Mouse (Mus musculus): ENCODE results near the gene Gm17364. TPM values are rescaled to one million over a fixed set of nuclear protein-coding genes. Genes with fewer than 3 reads are reported as not detected.

Gene Gm17364
- not detected in 2 replicates for polyA plus RNA-seq (2015; fragmentation: Nextera tagmentation; extraction: Ambion mirVana)

GRCm38 (mm10) chr13:41273927-41274650 is at the start of gene Gm17364:
Gm17364 (minus strand) TSS chr13:41273977.
- no peak within 1 kb of the TSS for H3K9ac ChIP-seq (replicated peaks)
- ATAC-seq = no peak
- no peaks in the 10 kb centered on the region for H3K4me1 ChIP-seq (replicated peaks)
- H3K4me3 ChIP-seq (replicated peaks) = no peak within 1 kb of the TSS
- no peak within 1 kb of the TSS for H3K4me2 ChIP-seq (replicated peaks)
- WGBS = 96% methylated on average over 10 of the region's 10 CpGs
- no peak within 1 kb of the TSS for H3K27ac ChIP-seq
- H3K36me3 ChIP-seq = peaks cover 12% of the 10 kb centered on the region
- no peaks in the 10 kb centered on the region for H3K9me3 ChIP-seq
- H3K27me3 ChIP-seq = no peaks in the 10 kb centered on the region

- H3K4me3 ChIP-seq (replicated peaks) = no peak overlapping the region
- H3K27me3 ChIP-seq = no peaks in the 10 kb centered on the region
- peaks cover 13% of the 10 kb centered on the region for H3K4me1 ChIP-seq (replicated peaks)
- H3K27ac ChIP-seq = peak overlapping the region; percentile 35
- no peak overlapping the region for H3K4me2 ChIP-seq (replicated peaks)
- no peak for ATAC-seq
- no peak overlapping the region for H3K9ac ChIP-seq (replicated peaks)
- 85% methylated on average over 3 of the region's 3 CpGs for WGBS
- no peaks in the 10 kb centered on the region for H3K9me3 ChIP-seq
- peaks cover 10% of the 10 kb centered on the region for H3K36me3 ChIP-seq
These were observed 47.7 kb upstream of the Gm17364 start for GRCm38 (mm10) chr13:41321433-41321832.

DNA sequence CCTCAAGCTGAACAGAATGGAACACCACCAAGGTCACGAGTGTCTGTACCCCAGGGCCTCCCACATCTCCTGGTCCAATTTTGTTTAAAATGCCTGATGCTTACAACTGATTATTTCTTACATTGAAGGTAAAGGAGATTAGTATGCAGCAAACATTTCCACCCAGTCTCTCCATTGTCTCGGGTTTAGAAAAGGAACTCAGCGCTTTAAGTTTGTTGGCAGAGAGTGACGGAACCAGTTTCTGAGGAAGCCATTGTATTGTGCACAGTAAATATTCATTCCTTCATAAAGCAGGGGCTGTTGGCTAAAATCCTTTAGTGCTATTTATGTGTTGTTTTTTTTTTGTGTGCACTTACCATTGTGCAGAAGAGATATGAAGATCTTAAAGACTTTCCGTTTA is 47.0 kb upstream of the Gm17364 start:
- whole genome bisulfite sequencing = 31% methylated on average over 5 of the region's 5 CpGs
- no peak for ATAC-seq
- Histone ChIP-seq H3K4me3 (replicated peaks) (no peak overlapping the region), H3K36me3 (peaks cover 17% of the 10 kb centered on the region), H3K27ac (no peak overlapping the region), H3K27me3 (no peaks in the 10 kb centered on the region), H3K4me2 (replicated peaks) (no peak overlapping the region), H3K9ac (replicated peaks) (no peak overlapping the region), H3K4me1 (replicated peaks) (peaks cover 13% of the 10 kb centered on the region), H3K9me3 (no peaks in the 10 kb centered on the region)

- Histone ChIP-seq H3K4me2 (replicated peaks) (no peak overlapping the region), H3K9me3 (no peaks in the 10 kb centered on the region), H3K4me1 (replicated peaks) (peaks cover 9% of the 10 kb centered on the region; the same call in 1 of the 2 replicates), H3K27me3 (no peaks in the 10 kb centered on the region), H3K9ac (replicated peaks) (no peak overlapping the region), H3K36me3 (no peaks in the 10 kb centered on the region), H3K27ac (no peak overlapping the region), H3K4me3 (replicated peaks) (no peak overlapping the region)
- ATAC-seq = no peak
- WGBS = 65% methylated on average over 10 of the region's 10 CpGs
These were observed 28.9 kb upstream of the Gm17364 start for GRCm38 (mm10) chr13:41302716-41303115.

- no peaks in the 10 kb centered on the region for H3K27me3 ChIP-seq
- peaks cover 17% of the 10 kb centered on the region for H3K4me1 ChIP-seq (replicated peaks)
- ATAC-seq = no peak
- WGBS = 71% methylated on average over 4 of the region's 4 CpGs
- H3K9ac ChIP-seq (replicated peaks) = no peak overlapping the region
- H3K36me3 ChIP-seq = no peaks in the 10 kb centered on the region
- no peak overlapping the region for H3K4me2 ChIP-seq (replicated peaks)
- no peak overlapping the region for H3K4me3 ChIP-seq (replicated peaks)
- H3K27ac ChIP-seq = no peak overlapping the region
- no peaks in the 10 kb centered on the region for H3K9me3 ChIP-seq
These were observed 26.3 kb upstream of the Gm17364 start for GRCm38 (mm10) chr13:41300037-41300436.

GRCm38 (mm10) chr13:41298996-41299395 is 25.2 kb upstream of the Gm17364 start:
- 30% methylated on average over 5 of the region's 5 CpGs for WGBS
- H3K27me3 ChIP-seq = no peaks in the 10 kb centered on the region
- no peaks in the 10 kb centered on the region for H3K36me3 ChIP-seq
- H3K4me2 ChIP-seq (replicated peaks) = no peak overlapping the region
- no peak overlapping the region for H3K9ac ChIP-seq (replicated peaks)
- H3K9me3 ChIP-seq = no peaks in the 10 kb centered on the region
- peaks cover 17% of the 10 kb centered on the region for H3K4me1 ChIP-seq (replicated peaks)
- ATAC-seq = no peak
- no peak overlapping the region for H3K27ac ChIP-seq
- H3K4me3 ChIP-seq (replicated peaks) = no peak overlapping the region

DNA sequence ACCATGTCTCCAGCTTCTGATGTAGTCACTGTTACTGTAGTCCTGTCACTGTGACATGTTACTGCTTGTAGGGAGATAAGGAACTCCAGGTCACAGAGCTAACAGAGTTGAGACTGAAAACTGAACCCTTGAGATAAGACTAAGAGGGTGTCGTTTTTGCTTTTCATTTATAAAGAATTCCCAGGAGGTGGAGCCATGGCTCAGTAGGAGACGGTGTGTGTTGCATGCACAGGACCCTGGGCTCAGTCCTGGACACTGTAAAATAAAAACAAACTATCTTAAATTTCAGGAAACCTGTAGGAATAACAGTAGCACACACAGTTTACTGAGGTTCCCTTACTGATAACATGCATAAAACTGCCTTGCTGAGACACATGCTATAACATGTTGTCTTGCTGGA is 24.8 kb upstream of the Gm17364 start:
- no peak overlapping the region for H3K9ac ChIP-seq (replicated peaks)
- peaks cover 17% of the 10 kb centered on the region for H3K4me1 ChIP-seq (replicated peaks)
- WGBS = 49% methylated on average over 2 of the region's 2 CpGs
- H3K27me3 ChIP-seq = no peaks in the 10 kb centered on the region
- H3K4me3 ChIP-seq (replicated peaks) = no peak overlapping the region
- no peak overlapping the region for H3K4me2 ChIP-seq (replicated peaks)
- H3K9me3 ChIP-seq = no peaks in the 10 kb centered on the region
- H3K27ac ChIP-seq = no peak overlapping the region
- no peaks in the 10 kb centered on the region for H3K36me3 ChIP-seq
- ATAC-seq = no peak

DNA sequence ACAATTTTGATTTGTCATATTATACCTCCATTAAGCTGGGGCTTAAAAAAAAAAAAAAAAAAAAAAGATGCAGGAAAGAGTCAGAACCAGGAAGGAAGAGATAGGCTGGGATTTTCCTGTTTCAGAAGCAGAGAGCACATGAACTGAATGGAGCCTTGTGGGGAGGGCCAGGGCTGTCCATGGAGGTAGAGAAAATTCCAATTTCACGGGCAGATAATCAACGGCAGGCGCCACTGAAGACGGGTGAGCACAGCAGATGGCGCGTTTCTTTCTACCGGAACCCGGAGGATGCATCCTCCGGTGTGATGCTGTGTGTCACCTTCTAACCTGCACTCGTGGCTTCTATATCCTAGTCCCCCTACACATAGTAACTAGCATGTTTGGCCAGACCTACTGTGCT is 22.6 kb upstream of the Gm17364 start:
- Histone ChIP-seq H3K9ac (replicated peaks) (no peak overlapping the region), H3K4me1 (replicated peaks) (peaks cover 17% of the 10 kb centered on the region), H3K4me3 (replicated peaks) (no peak overlapping the region), H3K27ac (no peak overlapping the region), H3K36me3 (no peaks in the 10 kb centered on the region), H3K9me3 (no peaks in the 10 kb centered on the region), H3K4me2 (replicated peaks) (no peak overlapping the region), H3K27me3 (no peaks in the 10 kb centered on the region)
- 54% methylated on average over 10 of the region's 10 CpGs for WGBS
- peak; percentile 53; the same call in 1 of the 2 replicates for ATAC-seq

DNA sequence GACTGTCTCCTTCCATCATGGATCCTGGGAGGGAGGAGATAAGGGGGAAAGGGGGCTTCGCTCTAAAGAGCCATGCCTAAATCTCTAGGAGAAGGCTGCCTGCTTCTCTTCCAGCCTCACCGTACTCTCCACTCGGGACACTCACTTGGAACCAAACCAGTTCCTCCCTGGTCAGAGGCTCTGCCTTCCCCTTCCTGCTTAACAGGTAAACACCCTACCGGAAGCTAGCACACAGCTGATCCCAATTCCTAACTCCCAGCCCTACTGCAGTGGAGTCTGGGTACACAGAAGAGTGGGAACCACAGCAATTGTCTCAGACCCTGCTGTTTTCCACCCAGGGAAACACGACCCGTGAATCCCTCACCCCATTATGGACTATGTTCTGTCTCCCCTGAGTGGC is 22.1 kb upstream of the Gm17364 start:
- no peak overlapping the region for H3K4me2 ChIP-seq (replicated peaks)
- no peak overlapping the region for H3K27ac ChIP-seq
- no peak for ATAC-seq

DNA sequence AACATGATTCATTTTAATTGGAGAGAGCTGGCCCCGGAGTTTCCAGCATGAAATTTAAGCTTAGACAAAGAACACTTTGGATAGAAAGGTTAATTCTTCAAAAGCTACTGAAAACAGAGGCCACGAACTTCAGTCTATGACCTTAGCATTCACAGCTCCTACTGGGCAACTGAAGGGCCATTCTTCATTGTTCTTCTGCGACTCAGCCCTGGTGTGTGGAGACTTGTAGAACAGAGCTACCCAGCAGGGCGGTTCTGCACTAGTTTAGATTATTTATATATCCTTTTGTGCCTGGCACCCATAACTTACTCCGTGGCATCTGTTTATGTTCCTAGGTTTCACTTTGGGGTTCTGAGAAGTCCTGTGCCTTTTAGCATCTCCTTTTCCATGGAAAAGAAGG is 19.8 kb upstream of the Gm17364 start:
- Histone ChIP-seq H3K9me3 (no peaks in the 10 kb centered on the region), H3K27me3 (no peaks in the 10 kb centered on the region), H3K4me1 (replicated peaks) (peaks cover 8% of the 10 kb centered on the region; the same call in 1 of the 2 replicates), H3K36me3 (no peaks in the 10 kb centered on the region), H3K4me3 (replicated peaks) (no peak overlapping the region), H3K27ac (no peak overlapping the region), H3K9ac (replicated peaks) (no peak overlapping the region), H3K4me2 (replicated peaks) (no peak overlapping the region)
- 43% methylated on average over 5 of the region's 5 CpGs for WGBS
- ATAC-seq = no peak

More for the DNA sequence above, 22.1 kb upstream of the Gm17364 start:
- H3K9ac ChIP-seq (replicated peaks) = no peak overlapping the region
- no peaks in the 10 kb centered on the region for H3K9me3 ChIP-seq
- H3K36me3 ChIP-seq = no peaks in the 10 kb centered on the region
- no peaks in the 10 kb centered on the region for H3K27me3 ChIP-seq
- no peak overlapping the region for H3K4me3 ChIP-seq (replicated peaks)
- peaks cover 17% of the 10 kb centered on the region for H3K4me1 ChIP-seq (replicated peaks)
- WGBS = 82% methylated on average over 6 of the region's 6 CpGs

DNA sequence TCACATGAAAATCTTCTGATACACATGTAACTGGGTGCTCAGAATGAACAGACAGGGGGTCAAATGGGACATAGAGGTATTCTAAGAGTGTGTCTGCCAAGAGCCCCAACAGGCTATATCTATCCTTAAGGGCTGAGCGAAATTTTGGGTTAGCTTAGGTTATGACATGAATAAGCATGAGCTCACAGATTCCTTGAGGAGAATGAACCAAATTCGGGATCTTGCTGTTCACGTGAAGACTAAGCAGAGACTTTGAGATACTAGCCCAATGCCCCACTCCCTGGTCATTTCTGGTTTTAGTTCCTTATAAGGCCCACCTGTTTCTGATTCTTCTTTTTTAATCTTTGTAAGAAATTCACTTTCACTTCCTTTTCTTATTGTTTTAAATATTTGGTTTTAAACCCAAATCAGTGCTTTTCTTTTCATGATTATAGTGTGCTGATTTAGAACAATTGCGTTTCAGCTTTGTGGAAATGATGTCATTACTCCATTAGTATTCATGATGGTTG is 17.7 kb upstream of the Gm17364 start:
- Histone ChIP-seq H3K4me2 (replicated peaks) (no peak overlapping the region), H3K4me1 (replicated peaks) (peaks cover 8% of the 10 kb centered on the region; the same call in 1 of the 2 replicates), H3K9me3 (no peaks in the 10 kb centered on the region), H3K36me3 (no peaks in the 10 kb centered on the region), H3K27me3 (no peaks in the 10 kb centered on the region), H3K27ac (no peak overlapping the region), H3K4me3 (replicated peaks) (no peak overlapping the region), H3K9ac (replicated peaks) (no peak overlapping the region)
- 88% methylated on average over 4 of the region's 4 CpGs for WGBS
- ATAC-seq = no peak

DNA sequence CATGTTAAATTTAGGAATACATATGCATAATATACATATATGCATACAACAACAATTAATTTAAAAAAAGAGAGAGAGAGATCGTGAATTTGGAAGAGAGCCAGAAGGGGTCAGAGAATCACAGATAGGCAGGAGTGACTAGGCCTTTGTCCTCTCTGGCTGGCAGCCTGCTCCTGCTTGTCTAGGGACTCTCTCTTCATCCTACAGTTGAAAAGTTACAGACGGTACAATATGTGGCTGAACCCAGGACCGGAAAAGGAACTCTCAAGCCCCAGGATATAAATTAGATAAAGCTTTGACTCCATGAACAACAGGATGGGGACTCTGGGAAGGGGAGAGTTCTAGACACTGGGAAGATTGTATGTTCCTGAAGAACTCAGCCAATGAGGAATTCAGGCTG is 12.5 kb upstream of the Gm17364 start:
- Histone ChIP-seq H3K9ac (replicated peaks) (no peak overlapping the region), H3K36me3 (no peaks in the 10 kb centered on the region), H3K27me3 (peaks cover 3% of the 10 kb centered on the region; the same call in 1 of the 2 replicates), H3K9me3 (no peaks in the 10 kb centered on the region), H3K4me3 (replicated peaks) (no peak overlapping the region), H3K4me1 (replicated peaks) (no peaks in the 10 kb centered on the region), H3K4me2 (replicated peaks) (no peak overlapping the region), H3K27ac (no peak overlapping the region)
- no peak for ATAC-seq
- 81% methylated on average over 3 of the region's 3 CpGs for WGBS
